Mouse (Mus musculus): ENCODE measurements around the gene Itsn1.

Gene Itsn1

GRCm38 (mm10) chr16:91729821-91730441 lies 850 bp downstream of the Itsn1 start:
- in situ Hi-C loops (cut with MboI, MseI), result loop anchor here (5.0 kb wide), 2 partner anchors 43 to 182 kb away; partner anchors contain the start of gene Donson

- in situ Hi-C loops (cut with MboI, MseI), result no loop called here
Observed at GRCm38 (mm10) chr16:91730446-91730845, 1.4 kb downstream of the Itsn1 start.

DNA sequence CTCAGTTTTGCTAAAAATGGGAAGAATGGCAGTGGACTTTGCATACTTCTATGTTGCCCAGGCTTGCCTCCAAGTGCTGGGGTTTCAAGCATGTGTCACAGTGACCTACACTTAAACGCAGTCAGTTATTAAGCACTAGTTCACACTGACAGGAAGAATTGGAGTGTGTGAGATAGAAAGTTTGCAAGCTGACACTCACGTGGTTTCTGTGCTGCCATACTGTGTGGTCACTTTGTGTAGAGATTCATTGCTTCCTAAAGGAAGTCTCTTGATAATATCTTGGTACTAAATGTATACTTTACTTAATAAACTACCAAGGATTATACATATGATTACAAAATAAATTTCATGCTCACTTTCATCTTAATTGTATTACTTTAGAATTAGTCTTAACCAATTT lies 3.7 kb downstream of the Itsn1 start:
- in situ Hi-C loops (cut with MboI, MseI), result no loop called here

- in situ Hi-C loops (cut with MboI, MseI), result no loop called here
Observed at GRCm38 (mm10) chr16:91734771-91735170, 5.7 kb downstream of the Itsn1 start.

DNA sequence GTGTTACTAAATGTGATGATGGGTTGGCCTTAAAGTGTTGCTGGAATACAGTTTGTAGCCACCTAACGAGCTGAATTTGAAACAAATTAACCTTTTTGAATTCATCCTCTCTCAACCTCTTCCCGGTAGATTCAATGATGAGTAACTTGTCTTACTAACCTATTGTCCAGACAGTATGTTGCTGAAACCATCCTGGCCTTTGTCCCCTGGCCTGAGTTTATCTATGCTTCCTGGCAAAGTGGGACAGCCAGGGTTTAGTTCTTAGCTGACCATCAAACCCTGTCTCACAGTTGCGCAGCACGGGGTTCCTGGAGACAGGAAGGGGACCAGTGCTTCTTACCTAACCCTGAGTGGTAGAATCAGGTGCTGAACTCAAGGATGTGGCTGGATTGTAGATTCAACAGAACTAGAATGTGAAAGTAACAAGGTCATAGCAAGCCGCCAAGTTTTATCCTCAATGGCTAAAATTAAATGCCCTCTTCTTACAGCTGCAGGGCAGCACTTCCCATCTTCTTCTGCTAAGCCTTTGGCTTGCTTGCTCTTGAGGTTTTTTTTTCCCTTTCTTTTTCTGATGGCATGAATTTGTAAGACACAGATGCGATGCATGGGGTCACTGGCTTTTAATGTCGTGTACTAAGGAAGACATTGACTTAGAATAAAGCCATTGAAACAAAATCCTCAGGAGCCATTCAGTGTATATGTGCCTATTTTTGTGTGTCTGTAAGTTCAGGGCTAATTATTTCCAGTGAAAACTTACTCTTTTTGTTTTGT lies 7.2 kb downstream of the Itsn1 start:
- in situ Hi-C loops (cut with MboI, MseI), result no loop called here

GRCm38 (mm10) chr16:91738505-91738904 lies 9.4 kb downstream of the Itsn1 start:
- in situ Hi-C loops (cut with MboI, MseI), result no loop called here

- in situ Hi-C loops (cut with MboI, MseI), result no loop called here
Observed at GRCm38 (mm10) chr16:91740184-91740917, 11.3 kb downstream of the Itsn1 start.

DNA sequence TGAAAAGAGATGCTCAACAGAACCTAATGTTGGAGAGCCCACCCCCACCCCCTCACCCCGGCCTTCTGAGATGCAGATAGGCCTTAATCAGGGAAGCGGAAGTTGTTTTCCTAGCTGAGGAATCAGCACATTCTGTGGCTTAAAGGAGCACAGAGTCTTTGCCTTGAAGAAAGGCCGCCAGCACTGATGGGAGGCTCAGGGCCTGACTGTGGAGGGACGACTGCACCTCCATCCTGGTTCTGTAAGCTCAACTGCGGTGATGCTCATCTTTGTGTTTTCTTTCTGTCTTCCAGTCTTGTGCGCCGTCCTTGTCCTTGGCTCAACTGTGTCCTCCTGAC lies 11.8 kb downstream of the Itsn1 start:
- in situ Hi-C loops (cut with MboI, MseI), result no loop called here

- in situ Hi-C loops (cut with MboI, MseI), result no loop called here
Observed at GRCm38 (mm10) chr16:91743055-91743454, 14.0 kb downstream of the Itsn1 start.

- in situ Hi-C loops (cut with MboI, MseI), result no loop called here
Observed at GRCm38 (mm10) chr16:91746101-91746950, 17.2 kb downstream of the Itsn1 start.

- in situ Hi-C loops (cut with MboI, MseI), result no loop called here
Observed at GRCm38 (mm10) chr16:91747567-91747966, 18.5 kb downstream of the Itsn1 start.

- in situ Hi-C loops (cut with MboI, MseI), result no loop called here
Observed at GRCm38 (mm10) chr16:91751644-91752385, 22.7 kb downstream of the Itsn1 start.

DNA sequence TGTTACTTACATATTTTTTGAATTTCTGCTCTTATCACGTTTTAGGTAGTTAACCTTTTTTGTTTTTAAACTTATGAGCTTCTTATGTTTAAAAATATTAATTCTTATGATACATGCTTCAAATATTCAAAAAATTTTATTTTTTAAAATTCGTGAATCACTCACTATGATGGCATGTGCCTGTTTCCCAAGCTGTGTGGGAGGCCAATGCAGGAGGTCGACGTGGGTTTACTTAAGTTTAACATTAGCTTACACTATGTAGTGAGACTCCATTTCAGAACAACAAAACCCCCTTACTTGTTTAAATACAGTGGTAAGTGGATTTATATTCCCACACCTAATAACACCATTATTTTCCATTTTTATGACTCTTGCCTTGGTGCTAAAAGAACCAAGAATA lies 24.5 kb downstream of the Itsn1 start:
- in situ Hi-C loops (cut with MboI, MseI), result no loop called here

GRCm38 (mm10) chr16:91754957-91755356 lies 25.9 kb downstream of the Itsn1 start:
- in situ Hi-C loops (cut with MboI, MseI), result no loop called here

DNA sequence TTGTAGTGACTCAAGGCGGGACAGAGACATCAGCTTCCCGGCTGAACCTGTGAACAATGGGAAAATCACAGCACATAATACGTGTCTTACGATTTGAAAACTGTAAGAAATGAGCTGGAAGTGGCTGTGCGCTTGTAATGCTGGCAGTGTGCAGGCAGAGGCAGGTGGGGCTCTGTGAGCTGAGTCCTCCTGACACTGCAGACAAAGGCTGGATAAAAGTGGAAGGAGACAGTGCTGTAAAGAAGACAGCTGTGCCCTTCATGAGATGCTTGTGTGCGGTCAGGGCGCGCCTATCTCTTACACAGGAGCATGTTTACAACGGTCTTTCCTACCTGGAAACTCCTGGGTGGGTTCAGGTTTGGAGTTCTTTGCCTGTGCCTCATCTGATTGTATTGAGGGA lies 32.1 kb downstream of the Itsn1 start:
- in situ Hi-C loops (cut with MboI, MseI), result no loop called here

DNA sequence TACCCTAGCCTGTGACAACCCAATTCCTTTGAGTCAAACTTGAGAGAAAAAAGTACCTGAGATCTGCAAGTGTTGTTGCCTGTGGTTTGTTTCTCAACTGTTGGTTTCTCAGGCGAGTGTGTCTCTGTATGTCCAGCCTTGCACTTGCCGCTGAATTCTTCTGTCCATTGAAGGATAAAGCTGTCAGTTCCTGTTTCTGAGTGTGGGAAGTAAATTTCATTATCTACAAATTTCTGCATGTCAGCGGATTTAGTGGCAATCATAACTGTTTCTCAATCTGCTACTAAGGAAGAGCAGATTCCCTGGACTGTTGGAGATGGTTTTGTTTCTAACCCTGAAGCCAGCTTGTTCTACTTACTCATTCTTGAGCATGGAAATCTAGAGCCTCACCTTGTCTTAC lies 32.7 kb downstream of the Itsn1 start:
- in situ Hi-C loops (cut with MboI, MseI), result no loop called here

DNA sequence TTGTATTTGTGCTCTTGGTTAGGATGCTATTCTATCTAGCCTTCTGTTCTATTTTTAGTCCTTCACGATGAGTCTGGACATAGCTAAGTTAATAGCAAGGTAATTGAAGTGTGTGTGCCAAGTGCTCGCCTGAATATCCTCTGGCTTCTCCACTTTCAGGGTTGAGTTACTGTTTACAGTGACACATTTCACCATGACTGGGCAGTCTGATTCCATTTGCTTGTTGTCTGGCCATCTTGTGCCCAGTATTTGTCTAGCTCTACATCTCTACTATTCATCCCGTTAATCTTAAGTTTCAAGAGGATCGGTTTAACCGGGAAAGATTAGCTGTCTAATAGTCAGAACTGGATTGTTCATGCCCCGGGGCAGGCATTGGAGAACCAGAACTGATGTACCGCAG lies 33.4 kb downstream of the Itsn1 start:
- in situ Hi-C loops (cut with MboI, MseI), result no loop called here

GRCm38 (mm10) chr16:91763975-91764374 lies 34.9 kb downstream of the Itsn1 start:
- in situ Hi-C loops (cut with MboI, MseI), result no loop called here

GRCm38 (mm10) chr16:91764414-91764813 lies 35.3 kb downstream of the Itsn1 start:
- in situ Hi-C loops (cut with MboI, MseI), result no loop called here

DNA sequence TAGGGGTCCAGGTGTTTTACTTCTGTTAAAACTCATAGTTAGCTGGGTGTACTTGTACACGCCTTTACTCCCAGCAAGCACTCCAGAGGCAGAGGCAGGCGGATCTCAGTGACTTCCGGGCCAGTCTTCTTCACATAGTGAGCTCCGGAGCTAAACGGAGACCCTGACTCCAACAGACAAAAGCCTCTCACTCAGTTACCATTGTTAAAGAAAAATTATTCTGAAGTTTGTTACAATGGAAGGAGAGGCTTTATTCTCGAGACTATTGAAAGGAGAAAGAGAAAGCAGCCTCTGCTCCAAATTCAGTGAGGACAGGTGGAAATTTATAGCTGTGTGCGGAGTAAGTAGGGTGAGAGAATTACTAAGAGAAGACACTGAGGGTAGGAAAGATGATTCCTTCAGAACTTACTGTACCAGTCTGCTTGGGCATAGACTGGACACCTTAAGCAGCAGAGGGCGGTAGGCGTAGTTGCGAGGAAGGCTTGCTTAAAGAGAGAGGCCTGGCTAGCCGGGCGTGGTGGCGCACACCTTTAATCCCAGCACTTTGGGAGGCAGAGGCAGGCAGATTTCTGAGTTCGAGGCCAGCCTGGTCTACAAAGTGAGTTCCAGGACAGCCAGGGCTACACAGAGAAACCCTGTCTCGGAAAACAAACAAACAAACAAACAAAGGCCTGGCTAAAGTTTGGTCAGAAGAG lies 36.2 kb downstream of the Itsn1 start:
- in situ Hi-C loops (cut with MboI, MseI), result no loop called here

DNA sequence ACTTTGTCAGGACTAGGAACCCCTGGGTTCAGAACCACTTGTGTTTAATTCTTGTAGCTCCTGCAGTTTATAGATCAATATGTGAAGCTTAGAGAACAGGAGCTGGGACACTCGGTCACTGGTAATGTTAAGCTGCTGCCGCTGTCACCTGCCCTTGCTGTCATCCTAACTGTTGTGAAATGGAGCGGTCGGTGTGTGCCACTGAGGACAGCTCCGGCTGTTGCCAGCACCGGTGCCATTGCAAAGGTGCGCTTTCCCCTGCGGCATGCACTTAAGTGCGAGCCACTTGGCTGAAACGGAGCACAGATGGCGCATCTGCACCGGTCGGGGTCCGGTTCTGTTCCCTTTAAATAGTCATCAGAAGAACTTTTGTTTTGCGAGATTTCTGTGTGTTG lies 36.7 kb downstream of the Itsn1 start:
- in situ Hi-C loops (cut with MboI, MseI), result no loop called here

All from T-helper 1 cell (primary cell).